Mouse (Mus musculus): ENCODE results near the gene Ndufaf3. TPM values are rescaled to one million over a fixed set of nuclear protein-coding genes. Genes with fewer than 3 reads are reported as not detected.

Gene Ndufaf3
- polyA plus RNA-seq, 1 experiment from 2014 or later, result 93.2 TPM

MicroRNAs within 50 kb of the gene (microRNA counts, 519-probe panel; counts per million panel counts)
- microRNA mmu-miR-191 (4,627 counts per million, percentile 44 among the panel's probes with 10 or more counts), microRNA mmu-miR-425 (3,695 counts per million, percentile 23 among the panel's probes with 10 or more counts)

Small RNAs within 50 kb of the gene (microRNA-seq; reads per million reads assigned to microRNA genes)
- gene Gm24083 (not detected), gene Mir191 (not detected), gene Mir425 (1,117 reads per million, percentile 79 among the genes with 10 or more reads in this experiment)

Other genes starting within 250 kb of the Ndufaf3 start
- 462 and 488 TPM in 2 replicates for gene Gpx1, start 228.5 kb downstream of the Ndufaf3 start, polyA plus RNA-seq (2014; fragmentation: Nextera tagmentation; extraction: Ambion mirVana)
- 127 TPM in 2 replicates for gene Usp4, start 219.6 kb downstream of the Ndufaf3 start, polyA plus RNA-seq (2014; fragmentation: Nextera tagmentation; extraction: Ambion mirVana)
- gene 1700102P08Rik, start 174.6 kb downstream of the Ndufaf3 start, polyA plus RNA-seq (2014; fragmentation: Nextera tagmentation; extraction: Ambion mirVana), result 1.7 and 2.2 TPM in 2 replicates
- gene Ccdc36, start 138.9 kb downstream of the Ndufaf3 start, polyA plus RNA-seq (2014; fragmentation: Nextera tagmentation; extraction: Ambion mirVana), result 1.6 TPM in 2 replicates
- not detected in 2 replicates for gene BC048562, start 131.0 kb downstream of the Ndufaf3 start, polyA plus RNA-seq (2014; fragmentation: Nextera tagmentation; extraction: Ambion mirVana)
- gene Ccdc71, start 106.9 kb downstream of the Ndufaf3 start, polyA plus RNA-seq (2014; fragmentation: Nextera tagmentation; extraction: Ambion mirVana), result 44.9 and 51.4 TPM in 2 replicates
- 52.8 and 57.2 TPM in 2 replicates for gene Klhdc8b, start 105.9 kb downstream of the Ndufaf3 start, polyA plus RNA-seq (2014; fragmentation: Nextera tagmentation; extraction: Ambion mirVana)
- gene Lamb2, start 87.7 kb downstream of the Ndufaf3 start, polyA plus RNA-seq (2014; fragmentation: Nextera tagmentation; extraction: Ambion mirVana), result 18.9 and 19.4 TPM in 2 replicates
- 64.9 and 69.7 TPM in 2 replicates for gene Usp19, start 76.8 kb downstream of the Ndufaf3 start, polyA plus RNA-seq (2014; fragmentation: Nextera tagmentation; extraction: Ambion mirVana)
- gene Qars, start 59.7 kb downstream of the Ndufaf3 start, polyA plus RNA-seq (2014; fragmentation: Nextera tagmentation; extraction: Ambion mirVana), result 61.6 and 66.6 TPM in 2 replicates
- gene Qrich1, start 50.6 kb downstream of the Ndufaf3 start, polyA plus RNA-seq (2014; fragmentation: Nextera tagmentation; extraction: Ambion mirVana), result 119 and 128 TPM in 2 replicates
- gene Impdh2, start 7.1 kb downstream of the Ndufaf3 start, polyA plus RNA-seq (2014; fragmentation: Nextera tagmentation; extraction: Ambion mirVana), result 107 and 110 TPM in 2 replicates
- 241 and 242 TPM in 2 replicates for gene Dalrd3, start 2.5 kb upstream of the Ndufaf3 start, polyA plus RNA-seq (2014; fragmentation: Nextera tagmentation; extraction: Ambion mirVana)
- gene Wdr6, start 11.3 kb upstream of the Ndufaf3 start, polyA plus RNA-seq (2014; fragmentation: Nextera tagmentation; extraction: Ambion mirVana), result 240 and 242 TPM in 2 replicates
- gene P4htm, start 30.2 kb upstream of the Ndufaf3 start, polyA plus RNA-seq (2014; fragmentation: Nextera tagmentation; extraction: Ambion mirVana), result 29.7 and 33.2 TPM in 2 replicates
- 37.7 and 44.0 TPM in 2 replicates for gene Arih2, start 82.0 kb upstream of the Ndufaf3 start, polyA plus RNA-seq (2014; fragmentation: Nextera tagmentation; extraction: Ambion mirVana)
- gene Slc25a20, start 94.7 kb upstream of the Ndufaf3 start, polyA plus RNA-seq (2014; fragmentation: Nextera tagmentation; extraction: Ambion mirVana), result 25.6 and 31.4 TPM in 2 replicates
- gene Prkar2a, start 121.9 kb upstream of the Ndufaf3 start, polyA plus RNA-seq (2014; fragmentation: Nextera tagmentation; extraction: Ambion mirVana), result 70.8 and 82.7 TPM in 2 replicates
- 202 and 238 TPM in 2 replicates for gene Ip6k2, start 216.4 kb upstream of the Ndufaf3 start, polyA plus RNA-seq (2014; fragmentation: Nextera tagmentation; extraction: Ambion mirVana)
- gene Nckipsd, start 240.9 kb upstream of the Ndufaf3 start, polyA plus RNA-seq (2014; fragmentation: Nextera tagmentation; extraction: Ambion mirVana), result 28.5 and 29.6 TPM in 2 replicates